Mouse (Mus musculus) brain, embryonic 14.5 days (tissue): ENCODE results near the gene Numa1.

Source experiments
- CTCF ChIP-seq: fragments of 200-500 bp; IDR thresholded peaks from 2 replicates; pipeline ENCODE4 v1.5.1; 2012; ENCODE audit warnings: inconsistent platforms, mild to moderate bottlenecking, moderate library complexity, borderline replicate concordance; ENCODE audit not compliant: insufficient read depth, insufficient read length; ENCODE audit errors: extremely low read depth
- POLR2A ChIP-seq: fragments of 200-500 bp; IDR thresholded peaks from 2 replicates; pipeline ENCODE4 v1.6.1; 2012; ENCODE audit warnings: mild to moderate bottlenecking, inconsistent platforms, borderline replicate concordance; ENCODE audit not compliant: poor library complexity, insufficient read depth, insufficient read length, severe bottlenecking; ENCODE audit errors: extremely low read depth

GRCm38 (mm10) chr7:101998194-101998927, 64.5 kb downstream of the Numa1 start:
- TF ChIP-seq CTCF: peak; percentile 95
- no peak for TF ChIP-seq POLR2A
